Mouse (Mus musculus): Measurements from ENCODE around the gene Ryr1. TPM values are rescaled to one million over a fixed set of nuclear protein-coding genes. Genes with fewer than 3 reads are reported as not detected.

Ryr1 gene
- 1,000 to 10,000 TPM; 1,847 to 2,398 (median 2,093) TPM for total RNA-seq (2022)

- peak; percentile 77 to 86 for DNase-seq (ENCODE audit: low spot score in 2 of 2)
Observed at GRCm38 (mm10) chr7:29124970-29125369, at the start of gene Ryr1. TSS of gene Ryr1 (minus strand) at chr7:29125179.

GRCm38 (mm10) chr7:29172390-29173016 lies 47.5 kb upstream of the Ryr1 start:
- DNase-seq (ENCODE audit: low spot score in 2 of 2): no peak

GRCm38 (mm10) chr7:29171562-29172097 lies 46.7 kb upstream of the Ryr1 start:
- no peak for DNase-seq (ENCODE audit: low spot score in 2 of 2)

- no peak for DNase-seq (ENCODE audit: low spot score in 2 of 2)
Observed at GRCm38 (mm10) chr7:29170755-29171561, 46.0 kb upstream of the Ryr1 start.

GRCm38 (mm10) chr7:29170066-29170754 lies 45.2 kb upstream of the Ryr1 start, which contains the start of the genes Ggn and Spred3:
TSS of gene Ggn (plus strand) at chr7:29170210.
TSS of gene Spred3 (minus strand) at chr7:29170411.
- peak; percentile 71 to 74 for DNase-seq (ENCODE audit: low spot score in 2 of 2)

GRCm38 (mm10) chr7:29169231-29170065 lies 44.5 kb upstream of the Ryr1 start:
- peak; percentile 70 to 74 for DNase-seq (ENCODE audit: low spot score in 2 of 2)

GRCm38 (mm10) chr7:29168791-29169230 lies 43.8 kb upstream of the Ryr1 start:
- DNase-seq (ENCODE audit: low spot score in 2 of 2): no peak

GRCm38 (mm10) chr7:29168121-29168695 lies 43.2 kb upstream of the Ryr1 start:
- DNase-seq (ENCODE audit: low spot score in 2 of 2): no peak

- DNase-seq (ENCODE audit: low spot score in 2 of 2): no peak
Observed at GRCm38 (mm10) chr7:29167656-29168055, 42.7 kb upstream of the Ryr1 start.

- peak; percentile 29 to 64 for DNase-seq (ENCODE audit: low spot score in 2 of 2)
Observed at GRCm38 (mm10) chr7:29162750-29163525, 38.0 kb upstream of the Ryr1 start.

GRCm38 (mm10) chr7:29162294-29162693 lies 37.3 kb upstream of the Ryr1 start:
- no peak for DNase-seq (ENCODE audit: low spot score in 2 of 2)

GRCm38 (mm10) chr7:29158264-29158663 lies 33.3 kb upstream of the Ryr1 start:
- no peak for DNase-seq (ENCODE audit: low spot score in 2 of 2)

GRCm38 (mm10) chr7:29155838-29156782 lies 31.1 kb upstream of the Ryr1 start, which contains the start of gene Fam98c:
TSS of gene Fam98c (minus strand) at chr7:29156234.
- DNase-seq (ENCODE audit: low spot score in 2 of 2): peak; percentile 72 to 80

GRCm38 (mm10) chr7:29155196-29155837 lies 30.3 kb upstream of the Ryr1 start:
- DNase-seq (ENCODE audit: low spot score in 2 of 2): peak; percentile 85 to 87

GRCm38 (mm10) chr7:29154018-29154720 lies 29.2 kb upstream of the Ryr1 start:
- DNase-seq (ENCODE audit: low spot score in 2 of 2): no peak

- no peak for DNase-seq (ENCODE audit: low spot score in 2 of 2)
Observed at GRCm38 (mm10) chr7:29151486-29151885, 26.5 kb upstream of the Ryr1 start.

- DNase-seq (ENCODE audit: low spot score in 2 of 2): no peak
Observed at GRCm38 (mm10) chr7:29148771-29149170, 23.8 kb upstream of the Ryr1 start.

Measured in gastrocnemius, adult 8-10 months (tissue).